Mouse (Mus musculus) cortical plate, adult 2 months (tissue): ENCODE results near the gene Lrrc8c.

Experiments used
- CTCF ChIP-seq: fragments of 200-500 bp; IDR thresholded peaks from 2 replicates; pipeline ENCODE4 v1.5.1; 2011; ENCODE audit warnings: mild to moderate bottlenecking, control low read depth, low read length; ENCODE audit not compliant: insufficient read depth; ENCODE audit errors: extremely low read depth
- POLR2A ChIP-seq: fragments of 200-500 bp; IDR thresholded peaks from 2 replicates; pipeline ENCODE4 v1.6.1; 2011; ENCODE audit warnings: mild to moderate bottlenecking, low read length, control low read depth; ENCODE audit not compliant: insufficient read depth; ENCODE audit errors: extremely low read depth

DNA sequence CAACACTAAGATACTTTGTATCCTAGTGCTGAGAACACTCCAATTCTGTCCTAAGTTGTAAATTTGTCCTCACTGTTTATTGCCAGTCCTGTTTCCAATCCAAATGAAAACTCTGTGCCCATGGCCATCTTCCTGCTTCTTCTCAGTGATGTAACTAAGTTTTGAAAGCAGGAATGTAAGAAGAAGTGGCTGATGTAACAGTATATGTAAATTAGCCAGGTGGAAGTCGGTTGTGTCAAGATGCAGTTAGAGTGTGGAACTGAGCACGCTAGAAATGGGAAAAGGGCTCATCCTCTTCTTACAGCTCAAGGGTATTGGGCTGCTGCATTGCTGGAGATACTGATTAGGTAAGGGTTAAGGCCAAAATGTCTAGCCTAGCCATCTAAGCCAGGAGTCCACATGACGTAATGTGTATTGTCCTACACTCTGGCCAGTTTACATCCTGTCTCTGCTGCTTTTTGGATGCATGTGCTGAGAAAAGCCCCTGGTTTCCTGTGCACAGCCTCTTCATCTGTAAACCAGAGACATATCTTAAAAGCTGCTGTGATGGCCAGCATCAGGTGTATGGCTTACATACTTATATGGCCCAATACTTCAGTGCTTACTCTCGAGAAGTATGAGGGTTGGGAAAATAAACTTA is 104.0 kb downstream of the Lrrc8c start:
- TF ChIP-seq CTCF (no peak), POLR2A (no peak)
